Mouse (Mus musculus): Measurements from ENCODE around the gene Slc22a7.

DNA sequence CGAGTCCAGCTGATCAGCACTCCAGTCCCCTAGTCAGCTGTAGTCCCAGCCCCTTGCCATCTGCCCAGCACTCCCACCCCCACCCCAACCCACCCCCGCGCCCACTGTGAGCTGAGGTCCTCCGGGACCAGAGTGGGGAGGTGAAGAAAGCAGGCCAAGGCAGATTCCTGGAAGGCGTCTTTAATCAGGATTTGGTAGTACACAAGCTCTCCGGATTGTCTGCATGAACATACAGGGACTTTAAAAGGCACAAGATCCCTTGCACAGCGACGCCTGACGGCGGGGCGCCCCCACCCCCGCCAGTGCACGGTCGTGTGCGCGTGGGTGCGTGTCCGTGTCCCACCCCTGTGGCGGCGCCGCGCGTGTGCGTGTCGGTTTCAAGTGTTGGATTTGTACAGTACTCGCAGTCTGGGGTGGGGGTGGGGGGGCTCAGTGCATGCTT lies 15.7 kb upstream of the Slc22a7 start:
- no peak for TF ChIP-seq CTCF (IDR thresholded peaks at IDR 0.05; ENCODE audit: low read depth, low read length)
- TF ChIP-seq POLR2A (IDR thresholded peaks at IDR 0.05; ENCODE audit: borderline replicate concordance, low read depth, low read length) = no peak
